Mouse (Mus musculus) left cerebral cortex, adult 6 months (tissue): ENCODE measurements around the gene Sesn2. TPM values are rescaled to one million over a fixed set of nuclear protein-coding genes. Genes with fewer than 3 reads are reported as not detected.

Experiments used
- long read RNA-seq, 2 experiments: library from polyadenylated mRNA; unstranded; transcript quantifications; one replicate each; pipeline ENCODE4 v2.0.0; 2019 to 2020
- polyA plus RNA-seq: library from polyadenylated mRNA; unstranded; fragments of <200 nt; fragmentation: Nextera tagmentation; gene quantifications from 2 replicates; pipeline ENCODE4 v1.2.3, GENCODE M21; 2021

The Sesn2 gene
- 6.4 and 6.9 TPM in 2 replicates for polyA plus RNA-seq
- long read RNA-seq, experiment 1, transcript Sesn2-201 (10 exons, 3,475 nt), result major isoform, 37 of 39 reads
- long read RNA-seq, experiment 1, partial matches to known transcripts, result 1 of 39 reads
- long read RNA-seq, experiment 1, other reads (novel, unspliced or antisense), result 1 of 39 reads
- long read RNA-seq, experiment 2, partial matches to known transcripts, result 1 of 10 reads
- long read RNA-seq, experiment 2, other reads (novel, unspliced or antisense), result 7 of 10 reads

GRCm38 (mm10) chr4:132510352-132510798 is at the start of gene Sesn2:
Sesn2 (minus strand) TSS chr4:132510501.

DNA sequence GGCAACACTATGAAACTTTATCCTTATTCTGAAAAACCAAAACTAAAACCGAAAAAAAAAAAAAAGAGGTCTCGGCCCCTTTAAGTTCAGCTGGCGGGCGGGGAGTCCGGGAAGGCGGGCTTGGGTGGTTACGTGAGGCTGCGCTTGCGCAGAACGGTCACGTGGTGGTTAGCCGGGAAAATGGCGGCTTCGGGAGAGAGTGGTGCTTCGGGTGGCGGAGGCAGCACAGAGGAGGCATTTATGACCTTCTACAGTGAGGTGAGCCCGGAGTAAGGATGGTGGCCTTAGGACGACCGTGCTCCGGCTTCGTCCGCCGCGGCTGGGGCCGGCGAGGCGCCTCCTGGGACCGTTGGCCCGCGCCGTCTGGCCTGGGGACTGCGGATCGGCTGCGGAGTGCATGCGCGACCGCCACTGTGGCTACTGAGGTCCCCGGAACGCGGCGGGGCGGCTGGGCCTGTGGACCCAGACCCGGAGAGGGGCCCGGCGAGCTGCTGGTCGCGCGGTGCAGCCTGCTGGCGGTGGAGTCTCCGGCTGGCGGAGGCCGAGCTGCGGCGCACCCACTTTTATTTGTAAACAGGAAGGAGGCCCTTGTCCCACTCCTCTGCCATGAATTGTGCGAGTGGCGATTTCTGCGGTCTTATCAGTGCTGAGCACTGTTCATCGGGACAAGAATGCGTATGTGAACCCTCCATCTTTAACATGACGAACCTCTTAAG is 25.3 kb upstream of the Sesn2 start, which contains the start of gene Dnajc8:
Gene Dnajc8, plus strand, starts transcription at position 145 of the 716 bp plus-strand sequence.

GRCm38 (mm10) chr4:132532981-132533916 is 22.9 kb upstream of the Sesn2 start, which contains the start of gene Atpif1:
Atpif1 (minus strand) TSS chr4:132533659.

GRCm38 (mm10) chr4:132463430-132464254 is 46.7 kb downstream of the Sesn2 start, which contains the start of gene Med18:
Med18 (minus strand) TSS chr4:132463921.

Other genes with a start within 250 kb of the Sesn2 start
- gene Gmeb1, start 248.9 kb downstream of the Sesn2 start, polyA plus RNA-seq, result 8.7 and 17.9 TPM in 2 replicates
- 29.4 and 31.9 TPM in 2 replicates for gene Taf12, start 236.1 kb downstream of the Sesn2 start, polyA plus RNA-seq
- gene Rab42, start 207.1 kb downstream of the Sesn2 start, polyA plus RNA-seq, result 7.7 and 7.9 TPM in 2 replicates
- gene Trnau1ap, start 181.0 kb downstream of the Sesn2 start, polyA plus RNA-seq, result 47.1 and 59.3 TPM in 2 replicates
- gene Rcc1, start 156.9 kb downstream of the Sesn2 start, polyA plus RNA-seq, result 6.4 and 7.5 TPM in 2 replicates
- gene Phactr4, start 88.0 kb downstream of the Sesn2 start, polyA plus RNA-seq, result 1.5 and 3.7 TPM in 2 replicates
- 4.9 and 6.2 TPM in 2 replicates for gene Med18, start 46.6 kb downstream of the Sesn2 start, polyA plus RNA-seq
- 1,769 and 1,771 TPM in 2 replicates for gene Atpif1, start 23.2 kb upstream of the Sesn2 start, polyA plus RNA-seq
- 105 and 106 TPM in 2 replicates for gene Dnajc8, start 25.0 kb upstream of the Sesn2 start, polyA plus RNA-seq
- 3.0 and 3.7 TPM in 2 replicates for gene Ptafr, start 53.6 kb upstream of the Sesn2 start, polyA plus RNA-seq
- gene Eya3, start 128.5 kb upstream of the Sesn2 start, polyA plus RNA-seq, result 17.1 and 25.1 TPM in 2 replicates
- gene Xkr8, start 222.0 kb upstream of the Sesn2 start, polyA plus RNA-seq, result 2.5 and 2.8 TPM in 2 replicates
- gene Smpdl3b, start 246.8 kb upstream of the Sesn2 start, polyA plus RNA-seq, result 2.4 and 3.2 TPM in 2 replicates